Mouse (Mus musculus): Measurements from ENCODE around the gene 1700001O22Rik.

Gene 1700001O22Rik

GRCm38 (mm10) chr2:30750025-30750424, 53.4 kb downstream of the 1700001O22Rik start:
- peak in 1 of 2 experiments; percentile 35 for DNase-seq

GRCm38 (mm10) chr2:30747602-30748162, 55.8 kb downstream of the 1700001O22Rik start:
- DNase-seq = no peak
